Mouse (Mus musculus): ENCODE measurements around the gene Dpy19l1. TPM values are rescaled to one million over a fixed set of nuclear protein-coding genes. Genes with fewer than 3 reads are reported as not detected.

Dpy19l1 gene
- polyA plus RNA-seq, 1 experiment from 2014 or later, result 31.7 TPM

GRCm38 (mm10) chr9:24378848-24379247, 124.1 kb downstream of the Dpy19l1 start:
- WGBS, result 81% methylated on average over 2 of the region's 2 CpGs
- TF ChIP-seq CTCF (IDR thresholded peaks at IDR 0.05; ENCODE audit: low read depth), result no peak
- no peak for DNase-seq

More at GRCm38 (mm10) chr9:24378848-24379247, 124.1 kb downstream of the Dpy19l1 start:
- Histone ChIP-seq H3K9ac (no peak overlapping the region), H3K27me3 (ENCODE audit: insufficient read depth, low read length) (no peaks in the 10 kb centered on the region), H3K4me3 (ENCODE audit: low read depth, low read length) (no peak overlapping the region), H3K27ac (ENCODE audit: low read depth) (no peak overlapping the region), H3K36me3 (ENCODE audit: insufficient read depth) (no peaks in the 10 kb centered on the region), H3K9me3 (ENCODE audit: low read depth, low read length) (no peaks in the 10 kb centered on the region), H3K4me2 (no peak overlapping the region), H3K4me1 (ENCODE audit: insufficient read depth) (no peaks in the 10 kb centered on the region)
- no peak for ATAC-seq (ENCODE audit: insufficient read depth)

Other genes with a start within 250 kb of the Dpy19l1 start
- not detected in 2 replicates for gene Cypt4, start 122.1 kb upstream of the Dpy19l1 start, polyA plus RNA-seq (2014; fragmentation: Nextera tagmentation; extraction: Ambion mirVana)
- 0.11 TPM in 1 of 2 replicates, not detected in the other for gene Dpy19l2, start 193.2 kb upstream of the Dpy19l1 start, polyA plus RNA-seq (2014; fragmentation: Nextera tagmentation; extraction: Ambion mirVana)